Mouse (Mus musculus) midbrain, embryonic 14.5 days (tissue): Measurements from ENCODE around the gene Vmac. TPM values are rescaled to one million over a fixed set of nuclear protein-coding genes. Genes with fewer than 3 reads are reported as not detected.

ENCODE experiments used
- ATAC-seq: fragments of 200-750 bp; cut with Nextera tagmentation; 2 replicates; pipeline ENCODE4 v1.8.0; 2017; ENCODE audit warnings: moderate number of reproducible peaks, moderate library complexity; ENCODE audit not compliant: low FRiP score, low TSS enrichment
- DNase-seq: peaks from one replicate; pipeline ENCODE4 v3.0.0-alpha.2; 2015
- H3K27ac ChIP-seq: fragments of 300-500 bp; sonication (generic); replicated peaks from 2 replicates; pipeline ENCODE4 v1.5.1; 2014; ENCODE audit warnings: mild to moderate bottlenecking, low read depth, low read length, moderate library complexity
- H3K27me3 ChIP-seq: fragments of 300-500 bp; sonication (generic); 2 replicates; pipeline ENCODE4 v1.6.1; 2014; ENCODE audit warnings: low read length, control low read depth, mixed read lengths; ENCODE audit not compliant: control insufficient read depth, insufficient read depth
- H3K36me3 ChIP-seq: fragments of 300-500 bp; sonication (generic); 2 replicates; pipeline ENCODE4 v1.6.1; 2014; ENCODE audit warnings: low read length, control low read depth; ENCODE audit not compliant: control insufficient read depth, insufficient read depth
- H3K4me1 ChIP-seq: fragments of 300-500 bp; sonication (generic); 2 replicates; pipeline ENCODE4 v1.6.1; 2014; ENCODE audit warnings: mild to moderate bottlenecking, antibody characterized with exemption, low read length, control low read depth; ENCODE audit not compliant: control insufficient read depth, insufficient read depth
- H3K4me2 ChIP-seq: fragments of 300-500 bp; sonication (generic); 2 replicates; pipeline ENCODE4 v1.6.1; 2014; ENCODE audit warnings: mild to moderate bottlenecking, low read length, moderate library complexity
- H3K4me3 ChIP-seq: fragments of 300-500 bp; sonication (generic); replicated peaks from 2 replicates; pipeline ENCODE4 v1.5.1; 2014; ENCODE audit warnings: low read depth, low read length
- H3K9ac ChIP-seq: fragments of 300-500 bp; sonication (generic); replicated peaks from 2 replicates; pipeline ENCODE4 v1.6.1; 2014; ENCODE audit warnings: mild to moderate bottlenecking, low read length, moderate library complexity
- H3K9me3 ChIP-seq: fragments of 300-500 bp; sonication (generic); 2 replicates; pipeline ENCODE4 v1.6.1; 2016; ENCODE audit warnings: low read length, control low read depth, mixed read lengths; ENCODE audit not compliant: control insufficient read depth
- WGBS: fragments of 180-500 bp; shearing (Covaris S2); extraction: QIAGEN DNeasy Blood & Tissue Kit; methylation state at CpG from one replicate; pipeline ENCODE4 v1.1.7; 2014; 5-methylcytosine and 5-hydroxymethylcytosine counted together
- polyA plus RNA-seq: library from polyadenylated mRNA; unstranded; fragments of >200 nt; fragmentation: Nextera tagmentation; extraction: Ambion mirVana; gene quantifications from 2 replicates; pipeline ENCODE4 v1.2.1, GENCODE M21; 2014

Vmac gene
- polyA plus RNA-seq, 1 experiment from 2014 or later = 18.5 TPM

GRCm38 (mm10) chr17:56683546-56684140, 34.2 kb downstream of the Vmac start:
- DNase-seq = no peak
- H3K4me3 ChIP-seq = no peak overlapping the region
- no peak overlapping the region for H3K4me2 ChIP-seq
- 87% methylated on average over 5 of the region's 5 CpGs for WGBS
- no peak overlapping the region for H3K27ac ChIP-seq
- H3K4me1 ChIP-seq = no peaks in the 10 kb centered on the region
- H3K9me3 ChIP-seq = no peaks in the 10 kb centered on the region
- H3K9ac ChIP-seq = no peak overlapping the region
- H3K27me3 ChIP-seq = no peaks in the 10 kb centered on the region
- peaks cover 47% of the 10 kb centered on the region for H3K36me3 ChIP-seq
- ATAC-seq = no peak

GRCm38 (mm10) chr17:56682880-56683279, 34.9 kb downstream of the Vmac start:
- ATAC-seq (no peak), DNase-seq (no peak)
- no peak overlapping the region for H3K9ac ChIP-seq
- no peak overlapping the region for H3K4me3 ChIP-seq
- peaks cover 43% of the 10 kb centered on the region for H3K36me3 ChIP-seq
- no peak overlapping the region for H3K4me2 ChIP-seq
- 80% methylated on average over 3 of the region's 3 CpGs for WGBS
- H3K27ac ChIP-seq = no peak overlapping the region
- no peaks in the 10 kb centered on the region for H3K4me1 ChIP-seq
- H3K27me3 ChIP-seq = no peaks in the 10 kb centered on the region
- no peaks in the 10 kb centered on the region for H3K9me3 ChIP-seq

- ATAC-seq (no peak), DNase-seq (no peak)
- Histone ChIP-seq H3K4me3 (no peak overlapping the region), H3K4me2 (no peak overlapping the region), H3K9me3 (no peaks in the 10 kb centered on the region), H3K4me1 (0 out of 2 replicates have a peak, but pooled peaks cover 7% of the 10 kb centered on the region), H3K27me3 (no peaks in the 10 kb centered on the region), H3K27ac (no peak overlapping the region), H3K36me3 (peaks cover 40% of the 10 kb centered on the region), H3K9ac (no peak overlapping the region)
- 91% methylated on average over 4 of the region's 4 CpGs for WGBS
Measured at GRCm38 (mm10) chr17:56681791-56682190, 36.0 kb downstream of the Vmac start.

- peak overlapping the region; percentile 77 for H3K27ac ChIP-seq
- peak overlapping the region; percentile 91 for H3K9ac ChIP-seq
- ATAC-seq (peak; percentile 19; the same call in 1 of the 2 replicates), DNase-seq (no peak)
- WGBS = 1% methylated on average over 37 of the region's 37 CpGs
- H3K36me3 ChIP-seq = peaks cover 16% of the 10 kb centered on the region; the same call in 1 of the 2 replicates
- no peaks in the 10 kb centered on the region for H3K9me3 ChIP-seq
- H3K4me1 ChIP-seq = peaks cover 20% of the 10 kb centered on the region
- peak overlapping the region; percentile 96 for H3K4me3 ChIP-seq
- peak overlapping the region; percentile 83 for H3K4me2 ChIP-seq
- no peaks in the 10 kb centered on the region for H3K27me3 ChIP-seq
Measured at GRCm38 (mm10) chr17:56673647-56674416, 44.0 kb downstream of the Vmac start.

GRCm38 (mm10) chr17:56672941-56673646, 44.7 kb downstream of the Vmac start, which contains the start of gene Ranbp3:
Gene Ranbp3, plus strand, starts transcription at chr17:56673294.
- Histone ChIP-seq H3K27me3 (peaks cover 6% of the 10 kb centered on the region), H3K36me3 (peaks cover 16% of the 10 kb centered on the region; the same call in 1 of the 2 replicates), H3K4me2 (peak within 1 kb of the TSS; percentile 83), H3K9ac (peak within 1 kb of the TSS; percentile 91), H3K4me1 (peaks cover 25% of the 10 kb centered on the region), H3K4me3 (peak within 1 kb of the TSS; percentile 96), H3K27ac (peak within 1 kb of the TSS; percentile 77), H3K9me3 (no peaks in the 10 kb centered on the region)
- DNase-seq = peak; percentile 100
- ATAC-seq = peak; percentile 91
- under 1% methylated on average over 65 of the region's 66 CpGs for WGBS

GRCm38 (mm10) chr17:56669766-56670165, 48.1 kb downstream of the Vmac start:
- no peak overlapping the region for H3K4me2 ChIP-seq
- no peak overlapping the region for H3K27ac ChIP-seq
- H3K4me3 ChIP-seq = no peak overlapping the region
- H3K9me3 ChIP-seq = no peaks in the 10 kb centered on the region
- H3K27me3 ChIP-seq = peaks cover 13% of the 10 kb centered on the region
- no peaks in the 10 kb centered on the region for H3K36me3 ChIP-seq
- DNase-seq (no peak), ATAC-seq (no peak)
- WGBS = 85% methylated on average over 8 of the region's 8 CpGs
- no peak overlapping the region for H3K9ac ChIP-seq
- peaks cover 16% of the 10 kb centered on the region for H3K4me1 ChIP-seq

- no peaks in the 10 kb centered on the region for H3K36me3 ChIP-seq
- WGBS = 7% methylated on average over 31 of the region's 31 CpGs
- peak overlapping the region; percentile 36 for H3K4me3 ChIP-seq
- no peak for ATAC-seq
- H3K4me2 ChIP-seq = peak overlapping the region; percentile 78
- peaks cover 10% of the 10 kb centered on the region; the same call in 1 of the 2 replicates for H3K4me1 ChIP-seq
- no peaks in the 10 kb centered on the region for H3K9me3 ChIP-seq
- peak overlapping the region; percentile 39 for H3K9ac ChIP-seq
- peak; percentile 94 for DNase-seq
- no peak overlapping the region for H3K27ac ChIP-seq
- peaks cover 13% of the 10 kb centered on the region for H3K27me3 ChIP-seq
Measured at GRCm38 (mm10) chr17:56668384-56669144, 49.3 kb downstream of the Vmac start.

GRCm38 (mm10) chr17:56667591-56667990, 50.2 kb downstream of the Vmac start:
- Histone ChIP-seq H3K27ac (no peak overlapping the region), H3K4me1 (peaks cover 10% of the 10 kb centered on the region; the same call in 1 of the 2 replicates), H3K9me3 (no peaks in the 10 kb centered on the region), H3K27me3 (peaks cover 13% of the 10 kb centered on the region), H3K4me2 (no peak overlapping the region), H3K4me3 (no peak overlapping the region), H3K36me3 (no peaks in the 10 kb centered on the region), H3K9ac (no peak overlapping the region)
- 79% methylated on average over 3 of the region's 3 CpGs for WGBS
- ATAC-seq (no peak), DNase-seq (no peak)
